Mouse (Mus musculus) ES-E14 (cell line): ENCODE results near the gene Dlgap1. TPM values are rescaled to one million over a fixed set of nuclear protein-coding genes. Genes with fewer than 3 reads are reported as not detected.

Source experiments
- DNase-seq: peaks from one replicate; pipeline ENCODE4 v3.0.0-alpha.2; 2013; ENCODE audit warnings: low read depth, low spot score
- H3K27ac ChIP-seq: 2 replicates; pipeline ENCODE4 v1.5.1; 2012; ENCODE audit warnings: low read depth, mild to moderate bottlenecking, low read length, moderate library complexity, mixed read lengths; ENCODE audit not compliant: poor library complexity, insufficient read depth, severe bottlenecking
- H3K36me3 ChIP-seq: 2 replicates; pipeline ENCODE4 v1.6.1; 2012; ENCODE audit warnings: mild to moderate bottlenecking, low read length, moderate library complexity, mixed read lengths; ENCODE audit not compliant: control insufficient read depth, poor library complexity, insufficient read depth, severe bottlenecking
- H3K4me1 ChIP-seq, 2 experiments: fragments of 150-350 bp in 1 of 2; sonication (generic) in 1 of 2; 2 replicates each; pipeline ENCODE4 v1.6.1; 2012; ENCODE audit warnings: low read length in 2 of 2, mild to moderate bottlenecking in 1 of 2, mixed read lengths in 1 of 2; ENCODE audit not compliant: control insufficient read depth in 2 of 2, insufficient read depth in 2 of 2, poor library complexity in 1 of 2
- H3K4me3 ChIP-seq, 2 experiments: fragments of 150-350 bp in 1 of 2; sonication (generic) in 1 of 2; 2 replicates each; pipeline ENCODE4 v1.5.1; 2012; ENCODE audit warnings: low read length in 2 of 2, low read depth in 1 of 2, mild to moderate bottlenecking in 1 of 2, mixed read lengths in 1 of 2; ENCODE audit not compliant: insufficient read depth in 1 of 2, poor library complexity in 1 of 2, severe bottlenecking in 1 of 2
- H3K9ac ChIP-seq: 2 replicates; pipeline ENCODE4 v1.6.1; 2012; ENCODE audit warnings: low read depth, mild to moderate bottlenecking, low read length, mixed read lengths; ENCODE audit not compliant: poor library complexity, insufficient read depth, severe bottlenecking
- H3K9me3 ChIP-seq: fragments of 150-350 bp; sonication (generic); 2 replicates; pipeline ENCODE4 v1.6.1; 2012; ENCODE audit warnings: low read depth, mild to moderate bottlenecking, low read length; ENCODE audit not compliant: control insufficient read depth, insufficient read depth
- CHD2 ChIP-seq: IDR thresholded peaks from 2 replicates; pipeline ENCODE4 v1.6.1; 2014; ENCODE audit warnings: mild to moderate bottlenecking, low read depth, low read length, inconsistent platforms
- HCFC1 ChIP-seq: IDR thresholded peaks from 2 replicates; pipeline ENCODE4 v1.6.1; 2012; ENCODE audit warnings: low read length, inconsistent platforms, borderline replicate concordance; ENCODE audit not compliant: insufficient read depth
- MAFK ChIP-seq: IDR thresholded peaks from 2 replicates; pipeline ENCODE4 v1.6.1; 2014; ENCODE audit warnings: mild to moderate bottlenecking, low read depth, low read length, inconsistent platforms; ENCODE audit not compliant: insufficient read depth
- ZC3H11A ChIP-seq: IDR thresholded peaks from 2 replicates; pipeline ENCODE4 v1.6.1; 2012; ENCODE audit warnings: low read depth, mild to moderate bottlenecking, inconsistent platforms, low read length, borderline replicate concordance
- ZNF384 ChIP-seq: IDR thresholded peaks from 2 replicates; pipeline ENCODE4 v1.6.1; 2012; ENCODE audit warnings: low read depth, low read length, inconsistent platforms
- in situ Hi-C, 2 experiments: fragments of 600-800 bp; cut with MboI; formaldehyde crosslinking; loops; one replicate each; pipeline ENCODE4 v1.15.1; 2025; ENCODE audit warnings: low sequenced_read_pairs in 2 of 2, inconsistent platforms in 1 of 2; ENCODE audit not compliant: unreplicated experiment in 2 of 2
- total RNA-seq: library from RNA; depleted of rRNA; stranded (reverse); fragments of 300-350 nt; gene quantifications from 2 replicates; pipeline ENCODE4 v1.2.3, GENCODE M21; 2012

The Dlgap1 gene
- total RNA-seq, 1 experiment: 0.94 TPM

GRCm38 (mm10) chr17:70339821-70340220 is 370.9 kb downstream of the Dlgap1 start:
- no peak for TF ChIP-seq CHD2
- TF ChIP-seq HCFC1: no peak
- no peak for TF ChIP-seq ZNF384
- no peak for TF ChIP-seq ZC3H11A
- no peak for TF ChIP-seq MAFK
- Histone ChIP-seq H3K36me3 (no peaks in the 10 kb centered on the region), H3K4me1 (no peaks in the 10 kb centered on the region), H3K27ac (no peak overlapping the region), H3K4me3 (no peak overlapping the region), H3K9me3 (no peaks in the 10 kb centered on the region), H3K9ac (no peak overlapping the region)
- in situ Hi-C loops: no loop called here
- DNase-seq: no peak

- no peaks in the 10 kb centered on the region for H3K36me3 ChIP-seq
- H3K9me3 ChIP-seq: no peaks in the 10 kb centered on the region
- in situ Hi-C loops: no loop called here
- H3K27ac ChIP-seq: no peak overlapping the region
- H3K4me3 ChIP-seq: no peak overlapping the region
- no peak overlapping the region for H3K9ac ChIP-seq
- TF ChIP-seq ZC3H11A: no peak
- no peak for TF ChIP-seq ZNF384
- TF ChIP-seq HCFC1: no peak
- no peak for TF ChIP-seq MAFK
- no peak for TF ChIP-seq CHD2
- H3K4me1 ChIP-seq: no peaks in the 10 kb centered on the region
- DNase-seq: no peak
Measured at GRCm38 (mm10) chr17:70341230-70341629, 372.4 kb downstream of the Dlgap1 start.

- Histone ChIP-seq H3K9me3 (no peaks in the 10 kb centered on the region), H3K36me3 (no peaks in the 10 kb centered on the region), H3K9ac (no peak overlapping the region), H3K4me3 (no peak overlapping the region), H3K27ac (no peak overlapping the region), H3K4me1 (no peaks in the 10 kb centered on the region)
- in situ Hi-C loops: no loop called here
- TF ChIP-seq CHD2 (no peak), MAFK (no peak), HCFC1 (no peak), ZC3H11A (no peak), ZNF384 (no peak)
- no peak for DNase-seq
Measured at GRCm38 (mm10) chr17:70341920-70342319, 373.0 kb downstream of the Dlgap1 start.

- Histone ChIP-seq H3K4me3 (no peak overlapping the region), H3K9me3 (no peaks in the 10 kb centered on the region), H3K36me3 (no peaks in the 10 kb centered on the region), H3K4me1 (no peaks in the 10 kb centered on the region), H3K27ac (no peak overlapping the region), H3K9ac (no peak overlapping the region)
- TF ChIP-seq ZNF384 (no peak), MAFK (peak; percentile 93), CHD2 (no peak)
- DNase-seq: no peak
- in situ Hi-C loops: no loop called here
Measured at GRCm38 (mm10) chr17:70347403-70347802, 378.5 kb downstream of the Dlgap1 start.

GRCm38 (mm10) chr17:70363561-70363960 is 394.7 kb downstream of the Dlgap1 start:
- in situ Hi-C loops: no loop called here
- no peak for TF ChIP-seq ZC3H11A
- no peaks in the 10 kb centered on the region for H3K4me1 ChIP-seq

More at GRCm38 (mm10) chr17:70363561-70363960, 394.7 kb downstream of the Dlgap1 start:
- DNase-seq: no peak
- H3K9ac ChIP-seq: no peak overlapping the region
- no peaks in the 10 kb centered on the region for H3K36me3 ChIP-seq
- no peak overlapping the region for H3K27ac ChIP-seq
- no peaks in the 10 kb centered on the region for H3K9me3 ChIP-seq
- no peak overlapping the region for H3K4me3 ChIP-seq
